Mouse (Mus musculus) bone marrow, adult 2 months (tissue): ENCODE data around the gene Top3a.

Source experiments
- CTCF ChIP-seq: fragments of 200-500 bp; IDR thresholded peaks from 2 replicates; pipeline ENCODE4 v1.5.1; 2011; ENCODE audit warnings: low read length, control low read depth; ENCODE audit not compliant: control insufficient read depth, insufficient read depth
- POLR2A ChIP-seq: fragments of 200-500 bp; IDR thresholded peaks from 2 replicates; pipeline ENCODE4 v1.6.1; 2011; ENCODE audit warnings: low read depth, mild to moderate bottlenecking, control low read depth, low read length, borderline replicate concordance; ENCODE audit not compliant: control insufficient read depth

- TF ChIP-seq POLR2A, result no peak
- TF ChIP-seq CTCF, result no peak
Observed at GRCm38 (mm10) chr11:60811054-60811460, 33.9 kb upstream of the Top3a start.
